Mouse (Mus musculus) megakaryocyte, embryonic 14.5 days (primary cell): Measurements from ENCODE around the gene Mknk1.

Source experiments
- FLI1 ChIP-seq: IDR thresholded peaks from 2 replicates; pipeline ENCODE4 v1.6.1; 2012; ENCODE audit warnings: low read length, inconsistent platforms, mixed read lengths
- GATA1 ChIP-seq: IDR thresholded peaks from 3 replicates; pipeline ENCODE4 v1.6.1; 2012; ENCODE audit warnings: mixed read lengths, low read length, inconsistent platforms, borderline replicate concordance

DNA sequence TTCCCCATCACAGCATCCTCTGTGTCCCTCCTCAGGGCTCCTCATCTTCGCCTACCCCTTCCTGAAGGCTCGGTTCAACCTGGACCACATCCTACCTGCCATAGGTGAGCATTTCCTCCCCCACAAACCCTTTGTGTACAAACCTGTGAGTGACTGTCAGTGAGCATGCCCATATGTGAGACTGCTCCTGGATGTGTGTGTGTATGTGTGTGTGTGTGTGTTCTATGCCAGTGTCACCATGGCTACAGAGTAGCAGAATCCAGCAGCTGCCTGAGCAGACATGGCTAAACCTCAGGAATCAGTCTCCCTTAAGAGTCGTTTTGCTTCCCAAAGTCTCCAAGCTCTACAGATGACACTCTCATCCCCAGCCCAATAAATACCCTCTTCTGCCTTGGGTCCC, 46.8 kb downstream of the Mknk1 start:
- no peak for TF ChIP-seq GATA1
- no peak for TF ChIP-seq FLI1
